In genomic region chr3:28039760-28040159, GRCm38 (mm10) we compare ENCODE assay signal across 9 mouse cellular contexts.
DNase-seq lines count a peak whose midpoint lies in the region; ATAC-seq and TF ChIP-seq lines count a peak whose summit lies in the region.
"Had no signal": no experiment of that assay in that cellular context is flagged by ENCODE, and none has a peak within 500 bp of the region (broad histone marks: within the 10 kb centered on the region; RNA-seq: fewer than 3 reads in every experiment).

No protein-coding gene starts in this region.

- H3K4me3 ChIP-seq in kidney, embryonic 14.5 days (ENCODE audit: low read length) = no peak overlapping the region
- H3K4me3 ChIP-seq in E14TG2a.4 (replicated peaks; ENCODE audit: low read length) = no peak overlapping the region
- H3K4me3 ChIP-seq in lung, embryonic 16.5 days (ENCODE audit: low read length) = no peak overlapping the region
- H3K4me3 ChIP-seq in hindbrain, embryonic 13.5 days = no peak overlapping the region
- H3K4me3 ChIP-seq: forebrain, embryonic 13.5 days; limb, embryonic 12.5 days had no signal

- TF ChIP-seq CTCF in E14TG2a.4 (conservative IDR thresholded peaks at IDR 0.05; ENCODE audit: low read length) = 0 out of 2 replicates have a peak, but pooled peaks have one; percentile 7

- H3K36me3 ChIP-seq in kidney, embryonic 14.5 days (ENCODE audit: control insufficient read depth, insufficient read depth, low read length) = no peaks in the 10 kb centered on the region
- no peaks in the 10 kb centered on the region for H3K36me3 ChIP-seq in E14TG2a.4 (ENCODE audit: insufficient read depth, low read length)
- H3K36me3 ChIP-seq in lung, embryonic 16.5 days (ENCODE audit: control insufficient read depth, insufficient read depth, low read length) = peaks cover 9% of the 10 kb centered on the region; the same call in 1 of the 2 replicates
- H3K36me3 ChIP-seq in hindbrain, embryonic 13.5 days = peaks cover 12% of the 10 kb centered on the region
- H3K36me3 ChIP-seq: limb, embryonic 12.5 days had no signal

- 38% methylated on average over 1 of the region's 1 CpGs for WGBS in kidney, embryonic 14.5 days
- 29% methylated on average over 1 of the region's 1 CpGs for WGBS in lung, embryonic 16.5 days
- 19% methylated on average over 1 of the region's 1 CpGs for WGBS in hindbrain, embryonic 13.5 days

- ATAC-seq in kidney, embryonic 14.5 days (ENCODE audit: low FRiP score, low TSS enrichment) = 0 out of 2 replicates have a peak, but pooled peaks have one; percentile 14
- ATAC-seq in lung, embryonic 16.5 days (ENCODE audit: low read depth) = peak; percentile 41; the same call in 1 of the 2 replicates
- ATAC-seq in hindbrain, embryonic 13.5 days (ENCODE audit: low FRiP score) = no peak
- ATAC-seq: forebrain, embryonic 13.5 days had no signal

- no peaks in the 10 kb centered on the region for H3K9me3 ChIP-seq in kidney, embryonic 14.5 days (ENCODE audit: control insufficient read depth, low read length)
- H3K9me3 ChIP-seq in E14TG2a.4 (ENCODE audit: low read length) = no peaks in the 10 kb centered on the region
- no peaks in the 10 kb centered on the region for H3K9me3 ChIP-seq in lung, embryonic 16.5 days (ENCODE audit: control insufficient read depth, low read length)
- H3K9me3 ChIP-seq in hindbrain, embryonic 13.5 days = peaks cover 5% of the 10 kb centered on the region; the same call in 1 of the 2 replicates
- H3K9me3 ChIP-seq: forebrain, embryonic 13.5 days; limb, embryonic 12.5 days had no signal

- H3K9ac ChIP-seq in kidney, embryonic 14.5 days (ENCODE audit: low read depth, low read length) = no peak overlapping the region
- no peak overlapping the region for H3K9ac ChIP-seq in lung, embryonic 16.5 days (ENCODE audit: low read length)
- no peak overlapping the region for H3K9ac ChIP-seq in hindbrain, embryonic 13.5 days
- H3K9ac ChIP-seq: forebrain, embryonic 13.5 days; limb, embryonic 12.5 days had no signal

- peaks cover 5% of the 10 kb centered on the region; the same call in 1 of the 2 replicates for H3K4me1 ChIP-seq in kidney, embryonic 14.5 days (ENCODE audit: control insufficient read depth, insufficient read depth, low read length)
- peaks cover 87% of the 10 kb centered on the region for H3K4me1 ChIP-seq in E14TG2a.4 (replicated peaks; ENCODE audit: low read depth, low read length)
- peaks cover 10% of the 10 kb centered on the region; the same call in 1 of the 2 replicates for H3K4me1 ChIP-seq in lung, embryonic 16.5 days (replicated peaks; ENCODE audit: control insufficient read depth, insufficient read depth, low read length)
- no peaks in the 10 kb centered on the region for H3K4me1 ChIP-seq in hindbrain, embryonic 13.5 days (replicated peaks)
- H3K4me1 ChIP-seq: forebrain, embryonic 13.5 days; limb, embryonic 12.5 days had no signal

- no peaks in the 10 kb centered on the region for H3K27me3 ChIP-seq in kidney, embryonic 14.5 days (ENCODE audit: control insufficient read depth, insufficient read depth, low read length)
- peaks cover 22% of the 10 kb centered on the region for H3K27me3 ChIP-seq in E14TG2a.4 (ENCODE audit: insufficient read depth, low read length)
- no peaks in the 10 kb centered on the region for H3K27me3 ChIP-seq in lung, embryonic 16.5 days (ENCODE audit: control insufficient read depth, insufficient read depth, low read depth, low read length)
- no peaks in the 10 kb centered on the region for H3K27me3 ChIP-seq in hindbrain, embryonic 13.5 days
- H3K27me3 ChIP-seq: forebrain, embryonic 13.5 days; limb, embryonic 12.5 days had no signal

- H3K27ac ChIP-seq in kidney, embryonic 14.5 days (ENCODE audit: low read depth, low read length) = no peak overlapping the region
- H3K27ac ChIP-seq in lung, embryonic 16.5 days (ENCODE audit: low read length) = no peak overlapping the region
- H3K27ac ChIP-seq in hindbrain, embryonic 13.5 days = no peak overlapping the region
- H3K27ac ChIP-seq: forebrain, embryonic 13.5 days; limb, embryonic 12.5 days had no signal

- DNase-seq in kidney, adult 18-20 months = no peak
- peak; percentile 7 for DNase-seq in adipocyte (ENCODE audit: low spot score)
- DNase-seq in ovary, postnatal 36 days (ENCODE audit: low spot score) = no peak

- no peak overlapping the region for H3K4me2 ChIP-seq in kidney, embryonic 14.5 days (replicated peaks; ENCODE audit: low read depth, low read length)
- no peak overlapping the region for H3K4me2 ChIP-seq in lung, embryonic 16.5 days (ENCODE audit: low read depth, low read length)
- no peak overlapping the region for H3K4me2 ChIP-seq in hindbrain, embryonic 13.5 days
- H3K4me2 ChIP-seq: forebrain, embryonic 13.5 days; limb, embryonic 12.5 days had no signal
